Mouse (Mus musculus) hematopoietic stem cell, adult 5-6 weeks (primary cell): Measurements from ENCODE around the gene Atp11c. TPM values are rescaled to one million over a fixed set of nuclear protein-coding genes. Genes with fewer than 3 reads are reported as not detected.

Experiments used
- ATAC-seq, 2 experiments: fragments of 125-278 bp in 1 of 2; replicated peaks in 1 of 2; 2 replicates each; pipeline ENCODE4 v1.8.0; 2016 to 2017; ENCODE audit warnings: inconsistent platforms in 2 of 2, mild to moderate bottlenecking in 2 of 2, moderate number of reproducible peaks in 2 of 2, low read depth in 1 of 2, moderate TSS enrichment in 1 of 2; ENCODE audit not compliant: low FRiP score in 2 of 2, poor library complexity in 2 of 2, severe bottlenecking in 2 of 2, insufficient read depth in 1 of 2, low TSS enrichment in 1 of 2
- total RNA-seq: library from RNA; stranded (forward); fragments of 172-1452, 232-1000 nt; gene quantifications from 2 replicates; pipeline ENCODE4 v1.2.3, GENCODE M21; 2017

The Atp11c gene
- 40.0 and 47.3 TPM in 2 replicates for total RNA-seq

DNA sequence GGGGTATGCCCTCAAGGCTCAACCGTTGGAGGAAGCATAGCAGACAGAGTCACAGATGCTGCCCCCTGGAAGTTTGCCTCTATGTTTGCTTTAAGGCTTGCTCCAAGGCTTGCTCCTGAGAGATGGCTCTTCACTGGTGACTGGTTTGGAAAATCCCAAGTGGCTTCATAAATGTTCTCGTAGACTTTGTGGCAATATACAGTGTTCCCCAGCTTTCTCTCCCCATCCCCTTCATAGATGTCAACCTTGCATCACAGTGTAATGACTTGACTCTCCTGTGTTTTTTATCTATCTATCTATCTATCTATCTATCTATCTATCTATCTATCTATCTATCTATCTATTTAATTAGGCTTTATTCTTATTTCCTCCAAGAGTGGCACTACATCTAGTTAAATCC is at the start of gene Atp11c:
TSS of gene Atp11c (minus strand) at position 101 of the 400 bp plus-strand sequence.
- no peak for ATAC-seq

DNA sequence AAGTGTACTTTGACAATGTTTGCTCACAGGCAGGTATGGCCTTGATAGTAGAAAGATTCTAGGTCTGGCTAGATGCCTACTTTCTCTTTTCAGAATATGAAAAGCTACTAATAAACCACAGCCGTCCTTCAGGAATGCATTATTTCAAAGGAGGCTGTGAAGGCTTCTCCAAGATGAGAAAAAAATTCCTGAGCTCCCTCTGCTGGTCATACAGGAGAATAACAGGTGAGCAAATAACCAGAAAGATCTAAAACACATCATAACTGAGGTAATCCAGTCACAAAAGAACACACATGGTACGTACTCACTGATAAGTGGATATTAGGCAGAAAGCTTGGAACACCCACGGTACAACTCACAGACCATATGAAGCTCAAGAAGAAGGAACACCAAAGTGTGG is 16.7 kb upstream of the Atp11c start:
- ATAC-seq: no peak

DNA sequence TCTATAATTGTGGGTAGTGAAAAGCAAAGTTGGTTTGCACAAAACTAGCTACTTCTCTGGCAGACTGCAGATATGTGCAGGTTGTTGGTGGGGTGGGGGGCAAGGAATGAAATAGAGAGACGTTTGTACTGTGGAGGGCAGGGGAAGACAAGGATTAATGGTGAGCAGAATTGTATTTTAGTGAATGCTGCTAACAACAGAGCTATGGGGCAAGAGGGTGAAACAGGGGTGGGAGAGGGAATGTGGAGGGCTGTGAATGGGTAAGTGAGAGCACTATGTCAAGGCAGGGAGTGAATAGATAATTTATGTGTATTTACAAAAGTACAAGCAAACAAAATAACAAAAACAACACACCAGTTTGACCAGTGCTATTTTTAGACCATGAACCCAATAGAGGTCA is 22.0 kb downstream of the Atp11c start:
- ATAC-seq: no peak

DNA sequence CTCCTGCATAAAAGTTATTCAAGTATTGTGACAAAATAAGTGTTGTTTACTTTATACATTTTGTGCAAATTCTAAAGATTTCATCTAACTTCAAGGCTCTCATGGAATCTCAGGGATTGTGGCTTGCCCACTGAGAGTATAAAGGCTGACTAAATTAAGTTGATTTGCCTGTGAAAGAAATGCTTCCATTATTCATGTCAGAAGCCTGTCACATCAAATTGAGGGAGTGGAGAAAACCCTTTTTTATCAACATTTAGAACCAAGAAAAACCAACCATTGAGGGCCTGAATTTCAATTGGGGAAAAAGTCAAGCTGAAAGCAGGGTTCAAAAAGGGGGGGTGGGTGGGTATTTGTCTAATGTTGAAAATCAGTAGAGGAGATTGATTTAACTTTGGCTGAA is 23.5 kb downstream of the Atp11c start:
- no peak for ATAC-seq

DNA sequence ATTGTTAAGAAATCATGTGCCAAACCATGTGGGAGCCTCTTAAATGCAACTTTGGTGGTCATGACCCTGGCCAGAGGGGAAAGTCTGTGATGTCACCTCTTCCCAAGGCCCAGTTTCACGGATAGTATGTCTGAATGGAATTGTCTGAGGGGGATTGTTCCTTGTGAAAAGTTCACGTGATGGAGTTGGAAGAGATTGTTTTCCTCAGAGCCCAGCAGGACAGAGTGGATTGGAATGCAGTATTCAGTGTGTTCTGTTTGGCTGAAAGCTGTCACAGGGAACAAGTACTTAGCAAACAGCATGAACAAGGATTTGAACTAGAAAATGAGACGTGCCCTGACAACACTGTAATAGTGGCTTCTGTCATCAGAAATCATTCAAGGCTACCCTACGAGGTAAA is 37.3 kb downstream of the Atp11c start:
- ATAC-seq: no peak

DNA sequence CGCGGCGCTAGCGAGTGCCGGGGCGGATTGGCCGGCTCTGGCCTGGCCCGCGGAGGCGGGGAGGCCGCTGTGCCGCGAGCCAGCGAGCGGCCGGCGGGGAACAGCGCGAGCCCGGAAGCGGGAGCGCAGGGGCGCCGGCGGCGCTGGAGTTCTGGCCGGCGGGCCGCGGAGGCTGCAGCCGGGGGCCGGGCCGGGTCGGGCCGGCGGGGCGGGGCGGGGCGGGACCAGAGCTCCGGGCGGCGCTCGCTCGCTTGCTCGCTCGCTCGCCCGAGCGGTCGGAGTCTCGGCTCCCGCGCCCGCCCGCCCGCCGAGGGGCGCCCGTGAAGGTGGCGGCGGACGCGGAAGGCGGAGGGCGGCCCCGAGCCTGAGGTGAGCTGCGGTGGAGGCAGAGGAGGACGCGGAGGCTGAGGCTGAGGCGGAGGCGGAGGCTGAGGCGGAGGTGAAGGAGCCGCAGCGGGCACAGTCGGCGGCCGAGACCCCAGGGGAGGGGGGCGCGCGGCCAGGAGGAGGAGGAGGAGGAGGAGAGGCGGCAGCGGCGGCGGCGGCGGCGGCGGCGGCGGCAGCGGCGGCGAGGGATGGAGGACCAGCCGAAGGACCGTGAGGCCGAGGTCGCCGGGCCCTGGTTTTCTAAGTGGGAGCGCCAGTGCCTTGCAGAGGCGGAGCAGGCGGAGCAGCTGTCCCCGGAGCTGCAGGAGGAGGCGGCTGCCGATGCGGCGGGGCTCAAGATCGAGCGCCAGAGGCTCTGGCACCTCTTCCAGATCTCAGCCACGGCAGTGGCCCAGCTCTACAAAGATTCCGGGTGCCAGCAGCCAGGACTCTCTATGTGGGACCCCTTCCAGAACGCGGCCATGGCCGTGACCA is 44.8 kb downstream of the Atp11c start:
- ATAC-seq: peak; percentile 49 to 51; a peak in 3 of 4 replicates

DNA sequence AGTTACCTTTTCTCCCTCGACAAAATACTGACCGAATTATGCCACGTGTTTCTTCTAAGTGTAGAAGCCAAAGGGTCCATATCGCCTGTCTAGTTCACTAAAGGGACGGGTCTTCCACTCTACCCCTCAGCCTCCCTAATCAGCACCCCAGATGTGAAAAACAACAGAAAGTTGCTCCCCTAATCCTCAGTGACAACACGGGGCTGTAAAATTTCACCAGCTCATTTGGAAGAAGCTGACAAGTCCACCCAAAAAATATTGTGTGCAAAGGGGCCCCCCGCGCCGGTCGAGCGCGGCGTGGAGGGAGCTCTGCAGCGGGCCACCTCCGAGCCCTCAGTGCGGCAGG is 45.4 kb downstream of the Atp11c start:
- ATAC-seq: no peak

DNA sequence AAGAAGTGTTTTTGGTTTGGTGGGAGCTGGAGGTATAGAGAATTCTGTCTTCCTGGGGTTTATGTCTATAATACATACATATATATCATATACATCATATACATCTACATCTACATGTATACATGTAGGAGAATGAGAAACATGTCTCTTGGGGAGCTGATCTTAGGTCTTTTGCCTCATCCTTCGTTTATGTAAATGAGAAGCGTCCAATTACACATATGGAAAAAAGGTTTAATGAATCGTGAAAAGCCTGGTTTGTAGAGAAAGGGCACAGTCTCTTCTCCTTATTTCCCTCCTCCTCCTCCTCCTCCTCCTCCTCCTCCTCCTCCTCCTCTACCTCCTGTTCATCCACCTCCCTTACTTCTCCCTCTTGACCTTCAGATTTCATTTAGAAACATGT is 46.6 kb downstream of the Atp11c start:
- ATAC-seq: no peak

DNA sequence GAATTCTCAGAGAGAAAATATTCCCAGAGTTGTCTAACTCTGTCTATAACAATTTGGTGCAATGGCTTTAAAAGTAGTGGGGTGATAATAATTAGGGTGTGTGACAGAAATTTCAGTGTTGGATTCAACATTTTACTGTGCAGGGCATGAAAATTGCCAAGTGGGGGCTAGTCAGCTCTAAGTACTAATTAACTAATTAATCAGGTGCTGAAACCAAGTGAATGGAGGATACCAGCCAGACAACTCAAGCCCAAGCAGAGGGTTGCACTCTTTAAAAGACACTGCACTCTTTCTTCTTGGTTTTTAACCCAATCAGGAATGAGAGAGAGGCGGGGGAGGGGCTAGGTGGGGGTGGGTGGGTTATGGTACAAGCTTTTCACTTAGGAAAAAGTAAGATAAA is 47.1 kb downstream of the Atp11c start:
- ATAC-seq: no peak

DNA sequence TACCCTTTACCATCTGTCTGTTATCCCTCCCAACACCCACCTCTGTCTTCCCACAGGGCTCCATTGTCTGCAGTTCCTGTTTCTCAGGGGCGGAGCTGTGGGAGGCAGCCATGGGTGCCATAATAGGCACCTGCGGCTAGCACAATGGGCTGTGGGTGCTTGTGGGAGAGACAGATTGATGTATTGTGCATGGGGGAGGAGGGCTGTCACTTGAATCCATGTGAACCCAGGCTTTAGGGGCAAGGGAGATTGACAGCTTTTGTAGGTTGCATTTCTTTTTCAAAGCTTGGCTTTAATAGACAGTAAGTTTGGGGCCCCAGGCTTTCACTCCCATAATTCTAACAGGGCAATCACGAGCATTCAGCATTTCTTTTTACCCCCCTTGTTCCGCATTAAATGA is 48.4 kb downstream of the Atp11c start:
- no peak for ATAC-seq

DNA sequence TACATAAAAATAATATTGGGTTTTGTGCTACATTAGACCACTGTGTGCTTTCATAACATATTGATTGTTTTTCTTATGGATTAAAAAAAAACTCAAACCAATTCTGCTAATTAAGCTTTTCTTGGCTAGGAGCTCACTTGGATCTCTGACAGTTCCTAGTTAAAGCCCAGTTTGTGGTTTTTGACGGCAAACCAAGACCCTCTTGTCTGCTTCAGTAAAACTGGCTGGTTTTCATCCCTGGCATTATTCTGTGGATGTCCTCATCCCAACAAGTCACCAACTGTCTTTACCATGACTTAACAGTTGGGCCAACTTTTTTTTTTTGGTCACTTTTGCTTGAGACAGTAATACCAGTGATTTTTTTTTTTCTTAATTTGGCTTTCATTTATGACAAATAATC is 49.6 kb downstream of the Atp11c start:
- no peak for ATAC-seq

DNA sequence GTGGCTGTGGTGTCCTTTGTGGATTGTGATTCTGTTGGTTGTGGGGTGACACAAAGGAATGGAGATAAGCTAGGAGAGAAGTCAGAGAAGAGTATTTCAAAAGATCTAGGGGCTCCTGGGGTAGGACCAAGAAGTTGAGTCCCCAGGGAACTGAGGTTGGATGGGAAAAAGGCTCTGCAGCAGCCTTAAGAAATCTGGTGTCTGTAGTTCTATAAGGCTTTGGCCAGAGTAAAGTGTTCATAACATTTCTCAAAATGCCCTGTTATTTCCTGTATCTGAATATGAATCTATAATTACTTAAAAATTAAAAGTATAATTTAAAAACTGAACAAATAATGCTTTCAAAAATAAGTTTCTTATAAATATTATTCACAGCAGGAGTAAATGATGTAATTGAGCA is 53.3 kb downstream of the Atp11c start, which contains the start of gene Gm7073:
TSS of gene Gm7073 (minus strand) at position 101 of the 400 bp plus-strand sequence.
- ATAC-seq: no peak

DNA sequence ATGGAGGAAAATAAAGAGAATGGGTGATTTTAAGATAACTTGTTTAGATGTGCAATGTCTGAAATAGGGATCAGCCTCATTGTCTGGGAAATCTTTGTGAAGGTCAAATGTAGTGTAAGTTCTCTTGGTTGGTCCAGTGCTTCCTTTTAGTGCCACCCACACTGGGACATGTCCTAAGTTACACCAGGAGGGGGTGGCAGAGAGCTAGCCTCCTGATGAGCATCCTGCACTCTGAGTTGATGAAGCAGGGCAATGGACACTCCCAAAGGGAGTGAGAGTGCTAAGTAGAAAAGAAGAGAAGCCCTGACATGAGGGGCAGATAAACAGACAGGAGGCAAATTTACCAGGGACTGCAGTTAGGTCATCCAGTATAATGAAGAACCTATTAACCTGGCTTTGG is 88.5 kb downstream of the Atp11c start:
- ATAC-seq: peak; percentile 62 to 71; a peak in 2 of 4 replicates

DNA sequence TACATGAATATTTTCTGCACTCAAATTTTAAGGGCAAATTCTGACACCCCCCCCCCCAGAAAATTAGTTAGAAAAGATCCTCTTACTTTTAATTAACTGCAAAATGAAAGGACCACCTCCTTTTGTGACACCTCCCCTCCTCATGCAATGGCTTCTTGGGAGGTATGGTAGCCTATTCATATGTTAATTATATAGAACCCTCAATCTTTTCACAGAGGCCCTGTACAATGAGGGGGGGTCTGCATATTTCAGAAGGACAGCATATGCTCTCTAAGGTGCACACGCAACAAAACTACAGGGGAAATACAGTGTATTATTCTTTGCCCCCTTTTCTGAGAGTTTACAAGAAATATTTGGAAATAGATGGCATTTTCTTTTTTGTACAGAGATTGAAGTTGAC is 94.7 kb downstream of the Atp11c start:
- ATAC-seq: no peak

DNA sequence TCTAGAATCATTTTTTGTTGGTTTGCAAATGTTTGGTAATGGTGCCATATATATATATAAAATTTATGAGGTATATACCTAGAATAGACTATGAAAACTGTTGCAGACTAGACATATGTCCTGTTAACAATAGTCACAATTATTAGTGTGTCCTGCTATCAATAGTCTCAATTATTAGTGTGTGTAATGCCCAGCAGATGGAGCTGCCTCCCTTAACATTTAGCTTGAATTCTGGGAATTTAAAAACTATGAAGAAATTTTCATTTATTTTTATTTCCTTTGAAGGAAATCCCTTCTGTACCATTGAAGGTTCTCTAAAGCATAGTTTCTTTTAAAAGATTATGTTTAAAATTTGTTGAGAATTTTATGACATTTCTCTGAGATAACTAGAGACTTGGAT is 97.2 kb downstream of the Atp11c start:
- ATAC-seq: no peak

DNA sequence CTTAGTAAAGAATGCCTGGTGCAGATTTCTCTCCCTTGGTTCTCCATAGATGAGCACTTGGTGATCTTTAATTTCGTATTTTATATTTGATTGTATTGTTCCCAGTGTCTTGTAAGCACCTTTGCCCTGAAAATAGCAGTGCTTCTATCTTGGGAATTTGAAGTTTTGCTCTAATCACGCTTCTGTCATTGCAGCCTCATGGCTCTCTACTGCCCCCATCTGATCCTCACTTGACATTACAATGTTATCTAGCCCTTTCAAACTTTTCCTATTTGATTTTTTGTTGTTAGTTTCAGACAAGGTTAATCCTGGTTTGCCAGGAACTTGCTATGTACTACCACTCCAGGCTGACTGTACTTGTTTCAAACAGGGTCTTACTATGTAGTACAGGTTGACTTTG is 128.7 kb downstream of the Atp11c start:
- no peak for ATAC-seq

DNA sequence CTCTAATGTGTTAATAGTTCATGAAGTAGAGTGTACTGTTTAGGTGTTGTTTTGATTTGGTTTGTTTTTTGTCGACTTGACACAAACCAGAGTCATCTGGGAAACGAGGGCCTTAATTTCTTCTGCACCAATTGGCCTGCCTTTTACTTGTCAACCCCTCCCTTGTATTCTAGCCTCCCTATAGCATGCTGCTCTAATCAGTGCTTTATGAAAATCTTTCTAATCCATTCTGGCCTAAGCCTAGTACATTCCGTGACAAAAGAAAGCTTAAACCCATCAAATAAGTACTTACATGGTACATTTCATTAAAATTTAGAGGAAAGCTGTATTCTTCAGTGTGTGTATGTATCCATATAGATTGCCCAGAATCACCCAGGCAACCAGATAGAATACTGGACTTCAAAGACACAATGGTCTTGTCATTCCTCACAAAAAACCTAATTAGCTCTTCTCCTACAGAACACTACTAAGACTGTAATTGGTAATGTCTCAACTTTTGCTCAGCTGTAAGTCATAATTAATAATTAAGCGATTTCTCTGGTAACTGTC is 177.9 kb downstream of the Atp11c start:
- no peak for ATAC-seq

DNA sequence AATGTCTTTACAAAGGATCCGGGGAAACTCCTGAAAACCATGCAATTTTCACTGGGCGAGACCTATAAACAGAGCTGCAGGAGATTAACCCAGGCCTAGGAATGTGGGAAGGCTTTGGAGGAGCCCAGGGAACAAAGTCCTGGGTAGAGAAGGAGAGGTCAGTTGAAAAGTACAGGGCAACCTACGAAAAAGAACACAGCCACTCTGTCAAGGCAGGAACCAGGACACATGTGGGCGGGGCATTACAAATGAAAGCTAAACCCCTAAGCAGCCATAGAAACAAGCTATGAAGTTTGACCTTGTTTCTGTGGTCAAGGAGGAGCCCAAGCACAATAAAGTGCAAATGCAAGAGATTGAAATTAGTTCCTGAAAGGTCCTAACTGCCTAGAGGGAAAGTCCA is 186.8 kb downstream of the Atp11c start:
- no peak for ATAC-seq

DNA sequence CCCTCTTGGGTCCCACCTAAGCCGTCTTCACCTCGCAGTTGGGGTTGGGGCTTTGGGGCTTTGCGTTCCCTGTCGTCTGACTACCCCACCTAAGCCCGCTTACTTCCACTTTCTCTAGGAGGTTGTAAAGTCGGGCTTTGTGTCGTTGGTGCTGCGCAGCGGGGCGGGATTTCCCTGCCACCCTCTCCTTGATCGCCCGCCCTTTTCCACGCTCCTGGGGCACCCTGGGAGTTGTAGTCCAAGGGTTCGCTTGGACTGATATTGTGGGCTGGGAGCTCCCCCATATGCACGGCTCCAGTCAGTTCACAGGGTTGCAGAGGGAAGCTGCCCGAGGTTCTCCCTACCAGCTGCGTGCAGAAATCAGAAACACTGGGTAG is 187.8 kb downstream of the Atp11c start:
- ATAC-seq: peak; percentile 98
